Mouse (Mus musculus): ENCODE results near the gene Araf.

Gene Araf

GRCm38 (mm10) chrX:20848256-20848984 is 50.8 kb downstream of the Araf start:
- DNase-seq (ENCODE audit: low spot score) = peak; percentile 79

- no peak for DNase-seq (ENCODE audit: low spot score)
Observed at GRCm38 (mm10) chrX:20853794-20854193, 56.2 kb downstream of the Araf start.

- DNase-seq (ENCODE audit: low spot score) = no peak
Observed at GRCm38 (mm10) chrX:20861453-20862104, 64.0 kb downstream of the Araf start.

- DNase-seq (ENCODE audit: low spot score) = no peak
Observed at GRCm38 (mm10) chrX:20862105-20863065, 64.8 kb downstream of the Araf start.

- DNase-seq (ENCODE audit: low spot score) = no peak
Observed at GRCm38 (mm10) chrX:20863161-20864101, 65.8 kb downstream of the Araf start.

- no peak for DNase-seq (ENCODE audit: low spot score)
Observed at GRCm38 (mm10) chrX:20868091-20868490, 70.5 kb downstream of the Araf start.

- no peak for DNase-seq (ENCODE audit: low spot score)
Observed at GRCm38 (mm10) chrX:20869203-20869602, 71.6 kb downstream of the Araf start.

GRCm38 (mm10) chrX:20869962-20870513 is 72.4 kb downstream of the Araf start, which contains the start of gene Timp1:
Timp1 (plus strand) TSS chrX:20870166.
- DNase-seq (ENCODE audit: low spot score) = peak; percentile 34

- no peak for DNase-seq (ENCODE audit: low spot score)
Observed at GRCm38 (mm10) chrX:20872928-20873500, 75.4 kb downstream of the Araf start.

- no peak for DNase-seq (ENCODE audit: low spot score)
Observed at GRCm38 (mm10) chrX:20875241-20875640, 77.6 kb downstream of the Araf start.

- DNase-seq (ENCODE audit: low spot score) = no peak
Observed at GRCm38 (mm10) chrX:20910074-20910473, 112.5 kb downstream of the Araf start.
